Mouse (Mus musculus) cerebellum, adult 2 months (tissue): ENCODE results near the gene Ankub1.

Experiments
- CTCF ChIP-seq: fragments of 200-500 bp; IDR thresholded peaks from 2 replicates; pipeline ENCODE4 v1.5.1; 2011; ENCODE audit warnings: low read depth, mild to moderate bottlenecking, control low read depth, low read length, moderate library complexity, borderline replicate concordance; ENCODE audit not compliant: insufficient read depth
- POLR2A ChIP-seq: fragments of 200-500 bp; IDR thresholded peaks from 2 replicates; pipeline ENCODE4 v1.6.1; 2011; ENCODE audit warnings: low read length, control low read depth, borderline replicate concordance; ENCODE audit not compliant: insufficient read depth

GRCm38 (mm10) chr3:57691772-57692171, 827 bp downstream of the Ankub1 start:
- TF ChIP-seq POLR2A = no peak
- no peak for TF ChIP-seq CTCF
